Mouse (Mus musculus): ENCODE results near the gene Csrnp1.

DNA sequence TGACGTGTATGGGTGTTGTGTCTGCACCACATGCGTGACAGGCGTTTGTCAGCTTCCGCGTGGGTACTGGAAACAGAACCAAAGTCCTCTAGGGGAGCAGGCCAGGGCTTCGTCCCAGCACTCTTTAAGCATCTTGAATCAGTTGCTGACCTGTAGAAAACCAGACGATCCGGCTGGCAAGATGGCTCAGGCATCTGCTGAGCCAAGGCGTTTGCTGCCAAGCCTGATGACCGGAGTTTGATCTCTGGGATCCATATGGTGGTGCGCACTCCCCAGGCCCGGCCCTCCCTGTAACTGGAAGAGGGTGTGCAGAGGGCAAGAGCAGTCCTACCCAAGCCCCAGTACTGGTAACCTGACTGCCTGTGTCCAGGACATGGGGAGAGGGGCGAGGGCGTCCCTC lies 42.6 kb downstream of the Csrnp1 start:
- TF ChIP-seq POLR2A (IDR thresholded peaks at IDR 0.05; ENCODE audit: low read depth, low read length) (no peak), CTCF (IDR thresholded peaks at IDR 0.05; ENCODE audit: extremely low read depth, insufficient read depth, insufficient read length, insufficient replicate concordance) (no peak)
